Mouse (Mus musculus) lung, postnatal 0 days (tissue): Measurements from ENCODE around the gene Pdxdc1.

Experiments
- CTCF ChIP-seq: IDR thresholded peaks from 2 replicates; pipeline ENCODE4 v1.5.1; 2016; ENCODE audit warnings: antibody characterized with exemption, mild to moderate bottlenecking
- EP300 ChIP-seq: IDR thresholded peaks from 2 replicates; pipeline ENCODE4 v1.6.1; 2016; ENCODE audit warnings: antibody characterized with exemption, mild to moderate bottlenecking, control low read depth

GRCm38 (mm10) chr16:13825781-13826490, 77.0 kb downstream of the Pdxdc1 start:
- TF ChIP-seq CTCF (no peak), EP300 (no peak)
